Mouse (Mus musculus) G1E (cell line): ENCODE measurements around the gene Dnajc9. TPM values are rescaled to one million over a fixed set of nuclear protein-coding genes. Genes with fewer than 3 reads are reported as not detected.

Experiments
- ATAC-seq: 2 replicates; pipeline ENCODE4 v1.8.0; 2016; ENCODE audit warnings: mild to moderate bottlenecking; ENCODE audit not compliant: insufficient number of reproducible peaks, poor library complexity, low FRiP score, severe bottlenecking; ENCODE audit errors: extremely low read depth
- DNase-seq: peaks from one replicate; pipeline ENCODE4 v3.0.0; 2012; ENCODE audit warnings: low spot score
- H3K27me3 ChIP-seq: 2 replicates; pipeline ENCODE4 v1.6.1; 2012; ENCODE audit warnings: mild to moderate bottlenecking, low read length, inconsistent platforms; ENCODE audit not compliant: insufficient read depth
- H3K36me3 ChIP-seq: replicated peaks from 2 replicates; pipeline ENCODE3; 2012; ENCODE audit warnings: mild to moderate bottlenecking, inconsistent platforms
- H3K4me1 ChIP-seq: 2 replicates; pipeline ENCODE4 v1.6.1; 2012; ENCODE audit warnings: low read depth, low read length, inconsistent platforms, mixed read lengths; ENCODE audit not compliant: insufficient read depth
- H3K4me3 ChIP-seq: 2 replicates; pipeline ENCODE4 v1.5.1; 2012; ENCODE audit warnings: low read depth, mild to moderate bottlenecking, inconsistent platforms, low read length, moderate library complexity, mixed read lengths
- H3K9me3 ChIP-seq: replicated peaks from 2 replicates; pipeline ENCODE4 v1.6.1; 2012; ENCODE audit warnings: inconsistent platforms
- CTCF ChIP-seq: IDR thresholded peaks from 2 replicates; pipeline ENCODE4 v1.5.1; 2012; ENCODE audit warnings: low read depth, low read length, inconsistent platforms, mixed read lengths
- GATA1 ChIP-seq: IDR thresholded peaks from 2 replicates; pipeline ENCODE4 v1.6.1; 2012; ENCODE audit warnings: borderline replicate concordance, low read length, inconsistent platforms, mixed read lengths
- GATA2 ChIP-seq: IDR thresholded peaks from 2 replicates; pipeline ENCODE4 v1.6.1; 2012; ENCODE audit warnings: low read depth, low read length, inconsistent platforms, borderline replicate concordance
- POLR2AphosphoS5 ChIP-seq: IDR thresholded peaks from 2 replicates; pipeline ENCODE4 v1.6.1; 2012; ENCODE audit warnings: low read depth, low read length, inconsistent platforms; ENCODE audit not compliant: insufficient replicate concordance
- TAL1 ChIP-seq: conservative IDR thresholded peaks from 2 replicates; pipeline ENCODE4 v1.6.1; 2012; ENCODE audit warnings: low read depth, low read length, inconsistent platforms, mixed read lengths
- polyA plus RNA-seq: library from polyadenylated mRNA; stranded (reverse); fragments of >175 nt; gene quantifications from 2 replicates; pipeline ENCODE4 v1.2.3, GENCODE M21; 2012
- total RNA-seq, 2 experiments: library from RNA; stranded (forward) in 1 of 2; stranded (reverse) in 1 of 2; fragments of 200-1000 nt in 1 of 2; fragments of >200 nt in 1 of 2; fragmentation: Nextera tagmentation in 1 of 2; gene quantifications; 2 replicates each; pipeline ENCODE4 v1.2.3; 2014 to 2017

The Dnajc9 gene
- total and polyA plus RNA-seq, 3 experiments, result 83.3 to 259 (median 129) TPM

GRCm38 (mm10) chr14:20371854-20372253 is 16.9 kb downstream of the Dnajc9 start:
- no peaks in the 10 kb centered on the region for H3K27me3 ChIP-seq
- peaks cover 65% of the 10 kb centered on the region for H3K36me3 ChIP-seq
- no peak for DNase-seq
- peaks cover 6% of the 10 kb centered on the region; the same call in 1 of the 2 replicates for H3K4me1 ChIP-seq
- H3K4me3 ChIP-seq, result no peak overlapping the region
- no peaks in the 10 kb centered on the region for H3K9me3 ChIP-seq
- TF ChIP-seq CTCF (no peak), GATA2 (no peak), TAL1 (no peak), POLR2AphosphoS5 (no peak), GATA1 (no peak)
- no peak for ATAC-seq

- DNase-seq (no peak), ATAC-seq (no peak)
- H3K4me1 ChIP-seq, result peaks cover 6% of the 10 kb centered on the region; the same call in 1 of the 2 replicates
- H3K36me3 ChIP-seq, result peaks cover 64% of the 10 kb centered on the region
- H3K4me3 ChIP-seq, result no peak overlapping the region
- TF ChIP-seq TAL1 (no peak), GATA1 (no peak)
- no peaks in the 10 kb centered on the region for H3K27me3 ChIP-seq
- no peaks in the 10 kb centered on the region for H3K9me3 ChIP-seq
Observed at GRCm38 (mm10) chr14:20370798-20371197, 17.9 kb downstream of the Dnajc9 start.

- no peaks in the 10 kb centered on the region for H3K27me3 ChIP-seq
- peaks cover 6% of the 10 kb centered on the region; the same call in 1 of the 2 replicates for H3K4me1 ChIP-seq
- no peak for ATAC-seq
- peaks cover 64% of the 10 kb centered on the region for H3K36me3 ChIP-seq
- H3K9me3 ChIP-seq, result no peaks in the 10 kb centered on the region
- no peak overlapping the region for H3K4me3 ChIP-seq
- DNase-seq, result no peak
- TF ChIP-seq CTCF (no peak), POLR2AphosphoS5 (no peak), GATA2 (no peak), GATA1 (no peak), TAL1 (no peak)
Observed at GRCm38 (mm10) chr14:20368271-20368670, 20.4 kb downstream of the Dnajc9 start.

- peaks cover 73% of the 10 kb centered on the region for H3K36me3 ChIP-seq
Observed at GRCm38 (mm10) chr14:20363230-20363629, 25.5 kb downstream of the Dnajc9 start.

GRCm38 (mm10) chr14:20347991-20348541 is 40.6 kb downstream of the Dnajc9 start, which contains the start of the genes Ecd and Fam149b:
TSS of gene Ecd (minus strand) at chr14:20348121.
TSS of gene Fam149b (plus strand) at chr14:20348162.
- Histone ChIP-seq H3K27me3 (no peaks in the 10 kb centered on the region), H3K9me3 (peaks cover 3% of the 10 kb centered on the region; the same call in 1 of the 2 replicates), H3K36me3 (peaks cover 50% of the 10 kb centered on the region), H3K4me3 (peak within 1 kb of the TSS; percentile 80), H3K4me1 (peaks cover 24% of the 10 kb centered on the region)
- ATAC-seq (peak; percentile 99), DNase-seq (peak; percentile 81)
- no peak for TF ChIP-seq GATA1
- no peak for TF ChIP-seq CTCF
- TF ChIP-seq GATA2, result no peak
- no peak for TF ChIP-seq TAL1
- TF ChIP-seq POLR2AphosphoS5, result no peak

More at GRCm38 (mm10) chr14:20363230-20363629, 25.5 kb downstream of the Dnajc9 start:
- DNase-seq, result no peak
- no peaks in the 10 kb centered on the region for H3K27me3 ChIP-seq
- no peak overlapping the region for H3K4me3 ChIP-seq
- no peaks in the 10 kb centered on the region for H3K4me1 ChIP-seq
- no peak for ATAC-seq
- TF ChIP-seq GATA1 (no peak), CTCF (no peak), TAL1 (no peak), GATA2 (no peak), POLR2AphosphoS5 (no peak)
- no peaks in the 10 kb centered on the region for H3K9me3 ChIP-seq

- H3K27me3 ChIP-seq, result no peaks in the 10 kb centered on the region
- ATAC-seq (no peak), DNase-seq (peak; percentile 19)
- H3K9me3 ChIP-seq, result no peaks in the 10 kb centered on the region
- H3K4me1 ChIP-seq, result peaks cover 24% of the 10 kb centered on the region
- TF ChIP-seq GATA2 (no peak), TAL1 (no peak), POLR2AphosphoS5 (no peak), GATA1 (no peak), CTCF (no peak)
- H3K36me3 ChIP-seq, result peaks cover 50% of the 10 kb centered on the region
- H3K4me3 ChIP-seq, result peak overlapping the region; percentile 80
Observed at GRCm38 (mm10) chr14:20347441-20347990, 41.2 kb downstream of the Dnajc9 start.
